Mouse (Mus musculus): ENCODE results near the gene BC049762. TPM values are rescaled to one million over a fixed set of nuclear protein-coding genes. Genes with fewer than 3 reads are reported as not detected.

The BC049762 gene
- polyA plus RNA-seq, 1 experiment from 2014 or later = 0.27 TPM

DNA sequence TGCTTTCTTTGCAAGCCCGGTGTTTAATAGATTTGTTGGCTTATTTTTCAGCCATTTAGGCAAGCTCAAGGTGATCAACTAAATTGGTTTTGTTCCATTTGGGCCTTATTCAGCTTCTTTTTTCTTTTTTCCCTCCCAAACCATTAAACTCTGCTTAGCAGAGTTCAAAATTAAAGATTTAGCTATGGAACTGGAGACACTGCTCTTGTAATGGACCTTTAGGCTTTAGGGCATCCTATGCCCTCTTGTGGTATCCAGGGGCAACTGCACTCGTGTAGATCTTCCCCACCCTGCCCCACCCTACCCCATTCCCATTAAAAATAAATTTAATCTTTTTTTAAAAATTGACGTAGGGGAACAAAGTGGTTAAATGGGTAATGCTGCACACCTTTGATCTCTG, 2.5 kb upstream of the BC049762 start:
- H3K27me3 ChIP-seq (replicated peaks; ENCODE audit: low read depth, poor library complexity, severe bottlenecking) = no peaks in the 10 kb centered on the region
- H3K4me3 ChIP-seq = peak overlapping the region; percentile 95
- H3K4me1 ChIP-seq = peaks cover 29% of the 10 kb centered on the region
- peaks cover 38% of the 10 kb centered on the region for H3K36me3 ChIP-seq (replicated peaks)
- no peak overlapping the region for H3K27ac ChIP-seq (replicated peaks)
- no peak for DNase-seq (ENCODE audit: low spot score)
- 55% methylated on average over 3 of the region's 3 CpGs for WGBS
- no peaks in the 10 kb centered on the region for H3K9me3 ChIP-seq

DNA sequence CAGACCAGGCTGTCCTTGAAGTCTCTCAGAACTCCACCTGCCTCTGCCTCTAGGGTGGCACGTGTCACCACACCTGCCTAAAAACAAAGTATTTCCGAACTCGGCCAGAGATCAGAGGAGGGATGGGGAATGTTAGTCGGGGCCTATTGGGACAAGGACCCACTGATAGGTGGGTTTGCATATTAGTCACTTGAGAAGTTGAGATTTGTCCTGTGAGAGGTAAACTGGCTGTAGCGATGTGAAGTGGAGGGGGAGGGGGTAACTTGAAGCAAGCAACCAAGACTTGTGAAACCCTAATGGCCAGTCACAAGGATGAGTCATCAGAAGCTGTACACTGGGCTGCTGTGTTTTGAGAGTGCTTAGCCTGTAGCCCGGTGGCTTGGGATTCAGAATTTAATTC, 1.5 kb upstream of the BC049762 start:
- Histone ChIP-seq H3K4me1 (peaks cover 29% of the 10 kb centered on the region), H3K9me3 (no peaks in the 10 kb centered on the region), H3K4me3 (peak overlapping the region; percentile 95), H3K27me3 (replicated peaks; ENCODE audit: low read depth, poor library complexity, severe bottlenecking) (no peaks in the 10 kb centered on the region), H3K27ac (replicated peaks) (peak overlapping the region; percentile 21; the same call in 1 of the 2 replicates), H3K36me3 (replicated peaks) (peaks cover 30% of the 10 kb centered on the region)
- WGBS = 26% methylated on average over 6 of the region's 6 CpGs
- peak; percentile 21 for DNase-seq (ENCODE audit: low spot score)

DNA sequence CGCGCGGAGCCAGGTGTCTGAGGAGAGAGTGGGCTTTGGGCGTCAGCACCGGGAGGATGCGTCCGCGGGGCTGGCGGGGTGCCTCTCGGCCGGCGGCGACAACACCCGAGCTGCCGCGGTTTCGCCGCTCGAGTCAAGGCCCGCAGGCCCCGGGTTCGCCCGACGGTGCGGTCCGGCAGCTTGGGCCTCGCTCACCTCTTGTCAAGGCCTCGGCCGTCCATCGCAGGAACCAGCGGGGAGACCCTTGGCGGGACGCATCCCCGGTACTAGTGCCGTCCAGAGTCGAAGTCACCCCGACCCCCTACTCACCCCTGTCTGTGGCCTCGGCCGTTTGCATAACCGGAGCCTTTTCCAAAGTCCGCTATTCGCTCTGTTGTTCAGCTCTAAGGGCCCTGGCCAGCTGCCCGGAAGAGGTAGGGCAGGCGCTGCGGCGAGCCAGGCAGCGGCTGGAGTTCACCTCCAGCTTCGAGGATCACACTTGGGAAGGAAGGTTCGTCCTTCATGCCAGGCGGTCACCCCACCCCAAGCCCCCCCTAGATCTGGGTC, 513 bp upstream of the BC049762 start:
- no peak for DNase-seq (ENCODE audit: low spot score)
- WGBS = under 1% methylated on average over 50 of the region's 50 CpGs
- H3K9me3 ChIP-seq = no peaks in the 10 kb centered on the region

DNA sequence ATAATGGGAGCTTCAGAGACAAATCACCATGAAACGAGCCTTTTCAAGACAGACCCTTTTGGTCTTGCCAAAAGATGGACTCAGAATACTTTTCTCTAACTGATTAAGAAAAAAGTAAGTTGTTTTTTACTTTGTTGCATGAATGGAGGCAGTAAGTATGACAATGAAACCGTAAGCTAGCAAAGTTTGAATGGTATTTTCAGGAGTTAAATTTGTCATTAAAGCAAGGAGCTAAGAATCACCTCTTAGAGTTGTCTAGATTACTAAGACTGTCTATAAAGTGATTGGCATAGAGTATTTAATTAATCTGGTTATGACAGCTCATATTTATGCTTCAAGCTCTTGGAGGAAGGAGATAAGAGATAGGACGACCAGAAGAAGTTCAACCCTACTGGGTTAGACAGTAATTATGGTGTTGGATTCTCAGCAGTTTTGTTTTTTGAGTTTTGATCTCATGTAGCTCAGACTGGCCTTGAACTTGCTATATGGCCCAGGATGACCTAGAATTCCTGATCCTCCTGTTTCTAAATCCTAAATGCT, 1.1 kb downstream of the BC049762 start, which contains the start of gene Clk4:
Gene Clk4, plus strand, starts transcription at position 51 of the 540 bp plus-strand sequence.
- peaks cover 5% of the 10 kb centered on the region for H3K36me3 ChIP-seq (replicated peaks)
- WGBS = 77% methylated on average over 3 of the region's 3 CpGs
- no peaks in the 10 kb centered on the region for H3K9me3 ChIP-seq
- H3K4me3 ChIP-seq = peak within 1 kb of the TSS; percentile 95
- peak within 1 kb of the TSS; percentile 99 for H3K27ac ChIP-seq (replicated peaks)
- peaks cover 29% of the 10 kb centered on the region for H3K4me1 ChIP-seq
- H3K27me3 ChIP-seq (replicated peaks; ENCODE audit: low read depth, poor library complexity, severe bottlenecking) = no peaks in the 10 kb centered on the region
- DNase-seq (ENCODE audit: low spot score) = no peak

More for the DNA sequence above, 513 bp upstream of the BC049762 start:
- peaks cover 29% of the 10 kb centered on the region for H3K4me1 ChIP-seq
- H3K36me3 ChIP-seq (replicated peaks) = peaks cover 21% of the 10 kb centered on the region
- no peaks in the 10 kb centered on the region for H3K27me3 ChIP-seq (replicated peaks; ENCODE audit: low read depth, poor library complexity, severe bottlenecking)
- H3K4me3 ChIP-seq = peak overlapping the region; percentile 95
- peak overlapping the region; percentile 99 for H3K27ac ChIP-seq (replicated peaks)

DNA sequence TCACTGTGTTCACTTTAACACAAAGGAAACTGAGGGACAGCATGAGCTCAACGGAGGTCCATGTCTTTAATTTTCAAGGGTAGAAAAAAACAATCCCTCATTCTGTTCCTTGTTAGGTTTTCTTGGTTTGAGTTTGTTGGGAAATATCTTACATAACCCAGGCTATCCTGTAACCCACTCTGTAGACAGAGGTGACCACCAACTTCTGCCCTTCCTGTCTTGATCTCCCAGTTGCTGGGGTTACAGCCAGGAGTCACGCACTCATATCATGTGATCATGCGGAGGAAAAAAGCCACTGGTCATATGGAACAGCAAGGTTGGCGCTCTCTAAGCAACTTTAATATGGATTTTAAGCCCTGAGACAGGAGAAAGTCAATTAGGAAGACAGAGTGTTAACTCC, 5.8 kb downstream of the BC049762 start:
- H3K9me3 ChIP-seq = no peaks in the 10 kb centered on the region
- DNase-seq (ENCODE audit: low spot score) = no peak
- peaks cover 4% of the 10 kb centered on the region for H3K4me1 ChIP-seq
- H3K4me3 ChIP-seq = no peak overlapping the region
- no peak overlapping the region for H3K27ac ChIP-seq (replicated peaks)
- no peaks in the 10 kb centered on the region for H3K36me3 ChIP-seq (replicated peaks)
- 89% methylated on average over 4 of the region's 4 CpGs for WGBS
- no peaks in the 10 kb centered on the region for H3K27me3 ChIP-seq (replicated peaks; ENCODE audit: low read depth, poor library complexity, severe bottlenecking)

DNA sequence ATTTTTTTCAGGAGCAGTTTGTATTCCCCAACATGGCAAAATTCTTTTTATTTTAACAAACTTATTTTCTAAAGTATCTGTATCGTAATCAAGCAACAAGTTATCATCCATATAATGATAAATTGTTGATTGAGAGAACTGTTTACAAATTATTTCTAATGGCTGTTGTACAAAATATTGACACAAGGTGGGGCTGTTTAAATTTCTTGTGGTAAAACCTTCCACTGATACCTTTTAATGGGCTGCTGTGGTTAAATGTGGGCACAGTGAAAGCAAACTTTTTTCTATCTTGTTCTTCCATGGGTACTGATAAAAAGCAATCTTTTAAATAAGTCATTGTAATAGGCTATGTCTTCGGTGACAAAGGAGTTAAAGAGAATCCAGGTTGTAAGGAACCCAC, 19.9 kb downstream of the BC049762 start:
- H3K27ac ChIP-seq (replicated peaks) = no peak overlapping the region
- DNase-seq (ENCODE audit: low spot score) = no peak
- H3K9me3 ChIP-seq = no peaks in the 10 kb centered on the region
- H3K27me3 ChIP-seq (replicated peaks; ENCODE audit: low read depth, poor library complexity, severe bottlenecking) = no peaks in the 10 kb centered on the region
- 89% methylated on average over 2 of the region's 2 CpGs for WGBS
- no peaks in the 10 kb centered on the region for H3K36me3 ChIP-seq (replicated peaks)
- no peak overlapping the region for H3K4me3 ChIP-seq
- no peaks in the 10 kb centered on the region for H3K4me1 ChIP-seq

DNA sequence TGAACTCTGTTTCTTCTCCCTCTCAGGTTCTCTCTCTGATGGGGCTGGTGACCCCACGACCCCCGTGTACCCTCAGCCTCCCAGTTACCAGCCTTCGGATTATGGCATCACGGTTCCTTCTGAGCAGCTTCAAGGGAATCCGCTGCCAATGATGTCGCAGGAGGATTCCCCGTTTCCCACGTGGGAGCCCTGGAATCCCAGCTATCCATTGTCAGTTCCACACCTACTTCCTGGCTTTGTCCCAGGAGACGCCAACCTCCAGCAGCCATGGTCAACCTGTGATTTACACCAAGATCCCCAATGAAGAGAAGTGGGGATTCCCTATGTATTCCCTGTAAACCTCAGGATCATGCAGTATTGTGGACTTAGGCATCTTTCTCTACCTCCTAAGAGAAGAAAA, 28.2 kb downstream of the BC049762 start:
- H3K36me3 ChIP-seq (replicated peaks) = no peaks in the 10 kb centered on the region
- DNase-seq (ENCODE audit: low spot score) = no peak
- no peak overlapping the region for H3K4me3 ChIP-seq
- H3K27ac ChIP-seq (replicated peaks) = no peak overlapping the region
- WGBS = 85% methylated on average over 9 of the region's 9 CpGs
- no peaks in the 10 kb centered on the region for H3K27me3 ChIP-seq (replicated peaks; ENCODE audit: low read depth, poor library complexity, severe bottlenecking)
- H3K4me1 ChIP-seq = no peaks in the 10 kb centered on the region
- no peaks in the 10 kb centered on the region for H3K9me3 ChIP-seq

DNA sequence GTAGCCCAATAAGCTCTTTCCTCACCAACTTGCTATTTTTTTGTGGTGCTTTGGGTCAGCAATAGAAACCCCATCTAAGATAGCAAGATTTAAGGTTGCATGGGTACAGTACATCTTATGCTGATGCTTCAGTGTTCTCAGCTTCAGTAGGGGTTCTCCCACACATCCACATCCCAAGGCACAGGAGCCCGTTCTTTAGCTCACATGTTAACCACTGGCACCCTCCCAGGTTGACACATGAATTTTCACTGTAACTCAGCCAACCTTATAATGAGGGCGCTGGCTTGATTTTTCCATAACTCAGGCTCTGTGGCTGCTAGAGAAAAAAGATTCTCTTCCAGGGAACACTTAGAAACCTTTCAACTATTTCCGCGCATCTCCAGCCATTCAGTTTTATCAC, 35.7 kb downstream of the BC049762 start:
- Histone ChIP-seq H3K27me3 (replicated peaks; ENCODE audit: low read depth, poor library complexity, severe bottlenecking) (no peaks in the 10 kb centered on the region), H3K36me3 (replicated peaks) (no peaks in the 10 kb centered on the region), H3K9me3 (no peaks in the 10 kb centered on the region), H3K27ac (replicated peaks) (no peak overlapping the region), H3K4me3 (no peak overlapping the region), H3K4me1 (no peaks in the 10 kb centered on the region)
- no peak for DNase-seq (ENCODE audit: low spot score)
- WGBS = 90% methylated on average over 4 of the region's 4 CpGs

DNA sequence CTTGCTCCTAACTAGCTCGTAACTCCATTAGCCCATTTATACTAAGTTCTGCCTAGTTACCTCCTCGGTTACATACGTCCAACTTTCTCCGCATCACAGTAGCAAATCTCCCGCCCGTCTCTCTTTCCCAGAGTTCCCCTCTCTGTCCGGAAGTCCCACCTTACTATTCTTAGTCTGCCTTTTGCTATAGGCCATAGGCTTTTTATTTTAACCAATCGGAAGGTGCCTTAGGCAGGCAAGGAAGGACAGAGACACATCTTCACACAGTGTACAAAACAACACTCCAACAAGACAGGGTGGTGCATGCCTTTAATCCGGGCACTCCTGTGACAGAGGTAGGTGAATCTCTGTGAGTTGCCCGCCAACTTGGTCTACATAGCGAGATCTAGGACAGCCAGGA, 42.5 kb downstream of the BC049762 start, which contains the start of gene Gm12569:
Gene Gm12569, plus strand, starts transcription at position 166 of the 400 bp plus-strand sequence.
- no peaks in the 10 kb centered on the region for H3K27me3 ChIP-seq (replicated peaks; ENCODE audit: low read depth, poor library complexity, severe bottlenecking)
- H3K9me3 ChIP-seq = no peaks in the 10 kb centered on the region
- no peaks in the 10 kb centered on the region for H3K4me1 ChIP-seq
- no peaks in the 10 kb centered on the region for H3K36me3 ChIP-seq (replicated peaks)
- H3K27ac ChIP-seq (replicated peaks) = no peak within 1 kb of the TSS
- no peak within 1 kb of the TSS for H3K4me3 ChIP-seq
- no peak for DNase-seq (ENCODE audit: low spot score)
- 94% methylated on average over 11 of the region's 11 CpGs for WGBS

DNA sequence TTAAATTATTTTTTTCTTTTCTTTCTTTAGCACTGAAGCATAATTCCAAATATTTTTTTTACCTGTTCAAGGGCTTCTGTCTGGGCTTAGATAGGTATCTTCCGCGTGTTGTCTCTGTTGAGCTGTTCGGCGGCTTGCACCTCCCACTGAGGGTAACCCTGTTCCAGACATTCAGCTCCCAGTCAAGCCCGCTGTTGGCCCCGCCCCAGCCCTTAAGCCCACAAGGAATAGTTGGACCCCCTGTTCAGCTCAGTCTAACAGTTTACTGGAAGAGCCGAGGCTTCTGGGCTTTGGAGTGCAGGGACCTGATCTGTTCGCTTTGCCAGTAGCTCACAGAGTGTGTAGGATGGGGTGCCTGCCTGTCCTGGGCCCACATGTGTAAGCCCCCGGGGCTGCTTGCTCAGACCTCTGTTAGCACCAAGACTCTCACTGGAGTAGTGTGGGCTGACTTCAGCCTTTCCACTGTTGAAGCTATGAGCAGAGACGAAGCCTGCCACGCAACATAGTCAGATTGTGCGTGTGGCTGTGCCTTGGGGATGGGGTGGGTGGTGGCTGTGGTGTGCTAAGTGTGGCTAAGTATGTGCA, 43.4 kb downstream of the BC049762 start:
- H3K27me3 ChIP-seq (replicated peaks; ENCODE audit: low read depth, poor library complexity, severe bottlenecking) = no peaks in the 10 kb centered on the region
- DNase-seq (ENCODE audit: low spot score) = no peak
- no peak overlapping the region for H3K27ac ChIP-seq (replicated peaks)
- H3K9me3 ChIP-seq = no peaks in the 10 kb centered on the region
- 81% methylated on average over 12 of the region's 12 CpGs for WGBS
- H3K4me1 ChIP-seq = no peaks in the 10 kb centered on the region
- no peak overlapping the region for H3K4me3 ChIP-seq
- no peaks in the 10 kb centered on the region for H3K36me3 ChIP-seq (replicated peaks)

DNA sequence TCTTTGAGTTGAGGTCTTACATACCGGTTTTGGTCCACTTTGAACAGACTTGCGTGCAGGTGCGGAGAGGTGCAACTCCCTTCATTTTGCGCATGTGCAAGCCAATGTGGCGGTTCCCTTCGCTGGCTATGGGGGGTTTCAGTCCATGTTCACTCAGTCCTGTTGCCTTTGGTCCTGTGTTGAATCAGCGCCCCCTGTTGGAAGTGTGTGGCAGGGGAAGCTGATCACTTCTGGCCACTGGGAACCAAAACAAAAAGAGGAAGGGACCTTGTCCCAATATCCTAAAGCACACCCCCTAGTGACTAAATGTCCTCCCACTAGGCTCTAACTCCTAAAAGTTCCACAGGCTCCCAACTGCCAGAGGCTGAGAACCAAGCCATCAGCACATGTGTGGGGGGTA, 48.8 kb downstream of the BC049762 start:
- no peak for DNase-seq (ENCODE audit: low spot score)
- Histone ChIP-seq H3K27ac (replicated peaks) (no peak overlapping the region), H3K4me1 (no peaks in the 10 kb centered on the region), H3K36me3 (replicated peaks) (no peaks in the 10 kb centered on the region), H3K27me3 (replicated peaks; ENCODE audit: low read depth, poor library complexity, severe bottlenecking) (no peaks in the 10 kb centered on the region), H3K9me3 (no peaks in the 10 kb centered on the region), H3K4me3 (no peak overlapping the region)
- 81% methylated on average over 7 of the region's 7 CpGs for WGBS

DNA sequence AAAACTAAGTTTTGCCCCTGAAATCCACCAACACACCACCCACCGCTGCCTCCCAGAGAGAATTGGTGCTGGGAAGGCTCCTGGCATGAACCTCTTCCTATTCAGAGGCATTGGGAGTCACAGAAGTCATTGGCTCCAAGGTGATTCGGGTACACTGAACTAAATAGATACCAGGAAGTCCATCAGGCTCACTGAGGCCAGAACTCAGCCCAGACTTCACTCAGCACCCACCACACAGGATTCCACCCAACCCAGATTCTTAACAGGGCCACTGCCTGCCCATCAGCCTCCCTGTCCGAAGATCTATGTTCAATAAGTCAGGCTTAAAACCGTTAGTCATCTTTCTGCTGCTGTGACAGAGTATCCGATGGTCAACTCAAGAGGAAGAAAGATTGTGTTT, 51.4 kb downstream of the BC049762 start:
- H3K4me1 ChIP-seq = no peaks in the 10 kb centered on the region
- 89% methylated on average over 5 of the region's 5 CpGs for WGBS
- no peak overlapping the region for H3K27ac ChIP-seq (replicated peaks)
- H3K4me3 ChIP-seq = no peak overlapping the region
- H3K36me3 ChIP-seq (replicated peaks) = no peaks in the 10 kb centered on the region
- H3K9me3 ChIP-seq = no peaks in the 10 kb centered on the region
- no peaks in the 10 kb centered on the region for H3K27me3 ChIP-seq (replicated peaks; ENCODE audit: low read depth, poor library complexity, severe bottlenecking)
- no peak for DNase-seq (ENCODE audit: low spot score)

DNA sequence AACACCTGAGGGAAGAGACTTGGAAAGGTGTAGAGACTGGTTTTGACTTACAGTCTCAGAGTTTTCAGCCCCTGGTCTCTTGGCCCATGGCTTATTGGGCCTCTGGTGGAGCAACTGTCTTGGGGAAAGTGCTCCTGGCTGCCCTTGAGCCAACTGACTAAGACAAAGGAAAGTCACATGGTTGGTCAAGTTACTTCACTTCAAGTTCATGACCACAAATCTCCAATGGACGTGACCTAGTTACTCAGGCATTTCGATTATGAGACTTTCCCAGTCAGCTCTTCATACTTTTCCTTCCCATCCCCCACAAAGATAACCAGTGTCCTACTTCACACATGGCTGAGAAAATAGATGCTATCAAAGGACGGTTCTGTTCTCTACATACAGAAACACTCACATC, 55.1 kb downstream of the BC049762 start:
- no peaks in the 10 kb centered on the region for H3K36me3 ChIP-seq (replicated peaks)
- 90% methylated on average over 3 of the region's 3 CpGs for WGBS
- H3K27me3 ChIP-seq (replicated peaks; ENCODE audit: low read depth, poor library complexity, severe bottlenecking) = no peaks in the 10 kb centered on the region
- no peak overlapping the region for H3K27ac ChIP-seq (replicated peaks)
- H3K9me3 ChIP-seq = 0 out of 2 replicates have a peak, but pooled peaks cover 3% of the 10 kb centered on the region
- no peak overlapping the region for H3K4me3 ChIP-seq
- no peaks in the 10 kb centered on the region for H3K4me1 ChIP-seq
- no peak for DNase-seq (ENCODE audit: low spot score)
